Mouse (Mus musculus) midbrain, embryonic 14.5 days (tissue): ENCODE measurements around the gene Nlrc4. TPM values are rescaled to one million over a fixed set of nuclear protein-coding genes. Genes with fewer than 3 reads are reported as not detected.

Experiments
- ATAC-seq: fragments of 200-750 bp; cut with Nextera tagmentation; 2 replicates; pipeline ENCODE4 v1.8.0; 2017; ENCODE audit warnings: moderate number of reproducible peaks, moderate library complexity; ENCODE audit not compliant: low FRiP score, low TSS enrichment
- DNase-seq: peaks from one replicate; pipeline ENCODE4 v3.0.0-alpha.2; 2015
- H3K27ac ChIP-seq: fragments of 300-500 bp; sonication (generic); replicated peaks from 2 replicates; pipeline ENCODE4 v1.5.1; 2014; ENCODE audit warnings: mild to moderate bottlenecking, low read depth, low read length, moderate library complexity
- H3K27me3 ChIP-seq: fragments of 300-500 bp; sonication (generic); 2 replicates; pipeline ENCODE4 v1.6.1; 2014; ENCODE audit warnings: low read length, control low read depth, mixed read lengths; ENCODE audit not compliant: control insufficient read depth, insufficient read depth
- H3K36me3 ChIP-seq: fragments of 300-500 bp; sonication (generic); 2 replicates; pipeline ENCODE4 v1.6.1; 2014; ENCODE audit warnings: low read length, control low read depth; ENCODE audit not compliant: control insufficient read depth, insufficient read depth
- H3K4me1 ChIP-seq: fragments of 300-500 bp; sonication (generic); 2 replicates; pipeline ENCODE4 v1.6.1; 2014; ENCODE audit warnings: mild to moderate bottlenecking, antibody characterized with exemption, low read length, control low read depth; ENCODE audit not compliant: control insufficient read depth, insufficient read depth
- H3K4me2 ChIP-seq: fragments of 300-500 bp; sonication (generic); 2 replicates; pipeline ENCODE4 v1.6.1; 2014; ENCODE audit warnings: mild to moderate bottlenecking, low read length, moderate library complexity
- H3K4me3 ChIP-seq: fragments of 300-500 bp; sonication (generic); replicated peaks from 2 replicates; pipeline ENCODE4 v1.5.1; 2014; ENCODE audit warnings: low read depth, low read length
- H3K9ac ChIP-seq: fragments of 300-500 bp; sonication (generic); replicated peaks from 2 replicates; pipeline ENCODE4 v1.6.1; 2014; ENCODE audit warnings: mild to moderate bottlenecking, low read length, moderate library complexity
- H3K9me3 ChIP-seq: fragments of 300-500 bp; sonication (generic); 2 replicates; pipeline ENCODE4 v1.6.1; 2016; ENCODE audit warnings: low read length, control low read depth, mixed read lengths; ENCODE audit not compliant: control insufficient read depth
- WGBS: fragments of 180-500 bp; shearing (Covaris S2); extraction: QIAGEN DNeasy Blood & Tissue Kit; methylation state at CpG from one replicate; pipeline ENCODE4 v1.1.7; 2014; 5-methylcytosine and 5-hydroxymethylcytosine counted together
- polyA plus RNA-seq: library from polyadenylated mRNA; unstranded; fragments of >200 nt; fragmentation: Nextera tagmentation; extraction: Ambion mirVana; gene quantifications from 2 replicates; pipeline ENCODE4 v1.2.1, GENCODE M21; 2014

Nlrc4 gene
- polyA plus RNA-seq, 1 experiment from 2014 or later, result 0.28 TPM

- no peak overlapping the region for H3K4me2 ChIP-seq
- WGBS, result 93% methylated on average over 8 of the region's 8 CpGs
- no peak overlapping the region for H3K27ac ChIP-seq
- DNase-seq (no peak), ATAC-seq (no peak)
- no peaks in the 10 kb centered on the region for H3K4me1 ChIP-seq
- no peak overlapping the region for H3K4me3 ChIP-seq
- no peak overlapping the region for H3K9ac ChIP-seq
- H3K9me3 ChIP-seq, result no peaks in the 10 kb centered on the region
- no peaks in the 10 kb centered on the region for H3K27me3 ChIP-seq
- peaks cover 73% of the 10 kb centered on the region for H3K36me3 ChIP-seq
These were observed 42.0 kb downstream of the Nlrc4 start for GRCm38 (mm10) chr17:74416841-74417360.

- no peak overlapping the region for H3K9ac ChIP-seq
- H3K4me1 ChIP-seq, result no peaks in the 10 kb centered on the region
- no peak overlapping the region for H3K4me3 ChIP-seq
- H3K27ac ChIP-seq, result no peak overlapping the region
- DNase-seq (no peak), ATAC-seq (no peak)
- no peaks in the 10 kb centered on the region for H3K9me3 ChIP-seq
- H3K27me3 ChIP-seq, result no peaks in the 10 kb centered on the region
- WGBS, result 81% methylated on average over 1 of the region's 1 CpGs
- peaks cover 78% of the 10 kb centered on the region for H3K36me3 ChIP-seq
- no peak overlapping the region for H3K4me2 ChIP-seq
These were observed 44.3 kb downstream of the Nlrc4 start for GRCm38 (mm10) chr17:74414671-74415070.

- Histone ChIP-seq H3K9me3 (no peaks in the 10 kb centered on the region), H3K4me3 (no peak overlapping the region), H3K9ac (no peak overlapping the region), H3K4me2 (no peak overlapping the region), H3K27ac (no peak overlapping the region), H3K4me1 (no peaks in the 10 kb centered on the region), H3K36me3 (peaks cover 80% of the 10 kb centered on the region), H3K27me3 (no peaks in the 10 kb centered on the region)
- no peak for DNase-seq
- 95% methylated on average over 8 of the region's 8 CpGs for WGBS
- no peak for ATAC-seq
These were observed 45.6 kb downstream of the Nlrc4 start for GRCm38 (mm10) chr17:74413324-74413723.

- Histone ChIP-seq H3K4me3 (no peak overlapping the region), H3K9ac (no peak overlapping the region), H3K27ac (no peak overlapping the region), H3K9me3 (no peaks in the 10 kb centered on the region), H3K4me1 (no peaks in the 10 kb centered on the region), H3K27me3 (no peaks in the 10 kb centered on the region), H3K4me2 (no peak overlapping the region), H3K36me3 (peaks cover 76% of the 10 kb centered on the region)
- peak; percentile 44 for DNase-seq
- WGBS, result 69% methylated on average over 4 of the region's 4 CpGs
- no peak for ATAC-seq
These were observed 49.2 kb downstream of the Nlrc4 start for GRCm38 (mm10) chr17:74409722-74410121.

- H3K9me3 ChIP-seq, result no peaks in the 10 kb centered on the region
- H3K4me3 ChIP-seq, result no peak overlapping the region
- H3K27ac ChIP-seq, result no peak overlapping the region
- 91% methylated on average over 8 of the region's 8 CpGs for WGBS
- H3K36me3 ChIP-seq, result peaks cover 76% of the 10 kb centered on the region
- ATAC-seq (no peak), DNase-seq (no peak)
- H3K4me1 ChIP-seq, result no peaks in the 10 kb centered on the region
- no peak overlapping the region for H3K4me2 ChIP-seq
- H3K27me3 ChIP-seq, result no peaks in the 10 kb centered on the region
- H3K9ac ChIP-seq, result no peak overlapping the region
These were observed 52.5 kb downstream of the Nlrc4 start for GRCm38 (mm10) chr17:74406487-74406886.

- WGBS, result 97% methylated on average over 12 of the region's 12 CpGs
- no peak for ATAC-seq
These were observed 56.3 kb downstream of the Nlrc4 start for GRCm38 (mm10) chr17:74402486-74403222.

GRCm38 (mm10) chr17:74397173-74397572 is 61.8 kb downstream of the Nlrc4 start:
- no peak overlapping the region for H3K4me3 ChIP-seq
- 86% methylated on average over 2 of the region's 2 CpGs for WGBS
- no peak overlapping the region for H3K9ac ChIP-seq
- peaks cover 4% of the 10 kb centered on the region for H3K36me3 ChIP-seq
- DNase-seq, result no peak
- no peak overlapping the region for H3K4me2 ChIP-seq
- H3K27ac ChIP-seq, result no peak overlapping the region
- no peaks in the 10 kb centered on the region for H3K27me3 ChIP-seq
- no peaks in the 10 kb centered on the region for H3K4me1 ChIP-seq
- ATAC-seq, result no peak
- no peaks in the 10 kb centered on the region for H3K9me3 ChIP-seq

More at GRCm38 (mm10) chr17:74402486-74403222, 56.3 kb downstream of the Nlrc4 start:
- no peak overlapping the region for H3K27ac ChIP-seq
- H3K4me1 ChIP-seq, result no peaks in the 10 kb centered on the region
- H3K27me3 ChIP-seq, result no peaks in the 10 kb centered on the region
- no peak overlapping the region for H3K9ac ChIP-seq
- H3K36me3 ChIP-seq, result peaks cover 49% of the 10 kb centered on the region
- H3K9me3 ChIP-seq, result no peaks in the 10 kb centered on the region
- no peak overlapping the region for H3K4me2 ChIP-seq
- no peak for DNase-seq
- H3K4me3 ChIP-seq, result no peak overlapping the region

- no peaks in the 10 kb centered on the region for H3K4me1 ChIP-seq
- DNase-seq, result no peak
- H3K4me2 ChIP-seq, result peak overlapping the region; percentile 69
- H3K36me3 ChIP-seq, result peaks cover under 1% of the 10 kb centered on the region
- H3K9ac ChIP-seq, result no peak overlapping the region
- 82% methylated on average over 4 of the region's 4 CpGs for WGBS
- no peaks in the 10 kb centered on the region for H3K9me3 ChIP-seq
- H3K4me3 ChIP-seq, result no peak overlapping the region
- no peak for ATAC-seq
- H3K27me3 ChIP-seq, result no peaks in the 10 kb centered on the region
- no peak overlapping the region for H3K27ac ChIP-seq
These were observed 62.2 kb downstream of the Nlrc4 start for GRCm38 (mm10) chr17:74396766-74397165.
